Comparison of ENCODE assay signal across 14 mouse cellular contexts in the genomic region with DNA sequence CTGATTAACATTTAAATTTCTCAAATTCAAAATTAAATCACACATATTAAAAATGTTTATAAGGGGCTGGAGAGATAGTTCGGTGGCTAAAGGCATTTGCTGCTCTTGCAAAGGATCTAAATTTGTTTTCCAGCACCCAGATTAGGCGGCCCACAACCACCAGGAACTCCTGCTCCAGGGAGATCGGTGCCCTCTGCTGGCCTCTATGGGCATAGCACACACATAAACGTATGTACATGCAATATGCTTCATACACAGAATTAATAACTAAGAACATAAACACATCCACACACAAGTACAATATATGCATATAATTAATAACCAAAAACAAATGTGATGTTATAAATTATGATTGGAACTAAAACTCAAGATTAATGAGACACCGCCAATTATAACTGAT.
DNase-seq lines count a peak whose midpoint lies in the region; ATAC-seq and TF ChIP-seq lines count a peak whose summit lies in the region.
"Had no signal": no experiment of that assay in that cellular context is flagged by ENCODE, and none has a peak within 500 bp of the region (broad histone marks: within the 10 kb centered on the region; RNA-seq: fewer than 3 reads in every experiment).

No protein-coding gene starts in this region.

- 99% methylated on average over 5 of the region's 5 CpGs for WGBS in intestine, postnatal 0 days
- WGBS in intestine, embryonic 16.5 days: 95% methylated on average over 5 of the region's 5 CpGs
- WGBS in embryonic facial prominence, embryonic 10.5 days: 93% methylated on average over 5 of the region's 5 CpGs

- no peaks in the 10 kb centered on the region for H3K4me1 ChIP-seq in intestine, postnatal 0 days (replicated peaks; ENCODE audit: control insufficient read depth, insufficient read depth, low read length)
- no peaks in the 10 kb centered on the region for H3K4me1 ChIP-seq in intestine, embryonic 16.5 days (ENCODE audit: control insufficient read depth, insufficient read depth, low read length)
- no peaks in the 10 kb centered on the region for H3K4me1 ChIP-seq in testis, adult 2 months (ENCODE audit: control insufficient read depth, insufficient read depth, low read length)
- H3K4me1 ChIP-seq in embryonic facial prominence, embryonic 10.5 days: no peaks in the 10 kb centered on the region
- H3K4me1 ChIP-seq: embryonic facial prominence, embryonic 13.5 days; liver, embryonic 13.5 days; midbrain, embryonic 12.5 days had no signal

- H3K4me2 ChIP-seq in intestine, postnatal 0 days (replicated peaks; ENCODE audit: low read depth): no peak overlapping the region
- no peak overlapping the region for H3K4me2 ChIP-seq in intestine, embryonic 16.5 days (ENCODE audit: low read depth, low read length)
- H3K4me2 ChIP-seq: embryonic facial prominence, embryonic 13.5 days; liver, embryonic 13.5 days; midbrain, embryonic 12.5 days had no signal

- no peaks in the 10 kb centered on the region for H3K9me3 ChIP-seq in intestine, postnatal 0 days (ENCODE audit: control insufficient read depth)
- H3K9me3 ChIP-seq in intestine, embryonic 16.5 days (ENCODE audit: control insufficient read depth, low read length): no peaks in the 10 kb centered on the region
- H3K9me3 ChIP-seq in embryonic facial prominence, embryonic 10.5 days: no peaks in the 10 kb centered on the region
- H3K9me3 ChIP-seq: liver, embryonic 13.5 days had no signal

- H3K9ac ChIP-seq in intestine, postnatal 0 days (ENCODE audit: low read depth, low read length): no peak overlapping the region
- no peak overlapping the region for H3K9ac ChIP-seq in intestine, embryonic 16.5 days (ENCODE audit: low read depth, low read length)
- H3K9ac ChIP-seq: embryonic facial prominence, embryonic 13.5 days; liver, embryonic 13.5 days; midbrain, embryonic 12.5 days had no signal

- no peaks in the 10 kb centered on the region for H3K27me3 ChIP-seq in intestine, postnatal 0 days (replicated peaks; ENCODE audit: control insufficient read depth, insufficient read depth, low read length)
- no peaks in the 10 kb centered on the region for H3K27me3 ChIP-seq in intestine, embryonic 16.5 days (replicated peaks; ENCODE audit: control insufficient read depth, insufficient read depth, low read length)
- H3K27me3 ChIP-seq in testis, adult 2 months (ENCODE audit: control insufficient read depth, insufficient read depth, low read length): no peaks in the 10 kb centered on the region
- H3K27me3 ChIP-seq in embryonic facial prominence, embryonic 10.5 days (replicated peaks; ENCODE audit: low read depth, poor library complexity, severe bottlenecking): no peaks in the 10 kb centered on the region
- H3K27me3 ChIP-seq: embryonic facial prominence, embryonic 13.5 days; liver, embryonic 13.5 days; midbrain, embryonic 12.5 days had no signal

- no peak for DNase-seq in testis, postnatal 10 days (ENCODE audit: low spot score)
- peak; percentile 13 for DNase-seq in induced T-regulatory cell, adult 2 months (ENCODE audit: low read depth)
- DNase-seq in natural killer cell, adult 2 months (ENCODE audit: low spot score in 2 of 2): no peak
- DNase-seq in layer of hippocampus, adult 11-12 months (ENCODE audit: low spot score): no peak
- DNase-seq in embryonic facial prominence, embryonic 10.5 days (ENCODE audit: low spot score): no peak
- DNase-seq: adrenal gland, postnatal 10 days; cerebellum, adult 9-11 months; liver, embryonic 13.5 days; right cerebral cortex, postnatal 4 days had no signal

- TF ChIP-seq CTCF in intestine, postnatal 0 days (IDR thresholded peaks at IDR 0.05; ENCODE audit: low read depth): peak; percentile 49
- peak; percentile 59; the same call in 1 of the 2 replicates for TF ChIP-seq CTCF in testis, adult 2 months (IDR thresholded peaks at IDR 0.05; ENCODE audit: control insufficient read depth, insufficient read depth, insufficient replicate concordance, low read depth, low read length)

- H3K27ac ChIP-seq in intestine, postnatal 0 days (ENCODE audit: low read depth, low read length): no peak overlapping the region
- H3K27ac ChIP-seq in intestine, embryonic 16.5 days (ENCODE audit: low read length): no peak overlapping the region
- no peak overlapping the region for H3K27ac ChIP-seq in testis, adult 2 months (ENCODE audit: control insufficient read depth, insufficient read depth, low read depth, low read length)
- no peak overlapping the region for H3K27ac ChIP-seq in embryonic facial prominence, embryonic 10.5 days (replicated peaks)
- H3K27ac ChIP-seq: embryonic facial prominence, embryonic 13.5 days; liver, embryonic 13.5 days; midbrain, embryonic 12.5 days had no signal

- no peak overlapping the region for H3K4me3 ChIP-seq in intestine, postnatal 0 days (ENCODE audit: low read depth, low read length)
- no peak overlapping the region for H3K4me3 ChIP-seq in intestine, embryonic 16.5 days (ENCODE audit: low read length)
- no peak overlapping the region for H3K4me3 ChIP-seq in testis, adult 2 months (ENCODE audit: control insufficient read depth, low read depth, low read length)
- H3K4me3 ChIP-seq in embryonic facial prominence, embryonic 10.5 days: no peak overlapping the region
- H3K4me3 ChIP-seq: embryonic facial prominence, embryonic 13.5 days; liver, embryonic 13.5 days; midbrain, embryonic 12.5 days had no signal

- TF ChIP-seq POLR2A in testis, adult 2 months (IDR thresholded peaks at IDR 0.05; ENCODE audit: control insufficient read depth, low read depth, low read length): no peak

- ATAC-seq in intestine, postnatal 0 days: no peak
- ATAC-seq in intestine, embryonic 16.5 days: no peak

- no peaks in the 10 kb centered on the region for H3K36me3 ChIP-seq in intestine, postnatal 0 days (ENCODE audit: control insufficient read depth, insufficient read depth)
- no peaks in the 10 kb centered on the region for H3K36me3 ChIP-seq in intestine, embryonic 16.5 days (ENCODE audit: control insufficient read depth, insufficient read depth, low read length)
- no peaks in the 10 kb centered on the region for H3K36me3 ChIP-seq in testis, adult 2 months (ENCODE audit: control insufficient read depth, insufficient read depth, low read length)
- H3K36me3 ChIP-seq in embryonic facial prominence, embryonic 10.5 days (replicated peaks): no peaks in the 10 kb centered on the region
- H3K36me3 ChIP-seq: embryonic facial prominence, embryonic 13.5 days; liver, embryonic 13.5 days; midbrain, embryonic 12.5 days had no signal
